Mouse (Mus musculus) liver, adult 2 months (tissue): Measurements from ENCODE around the gene Gpr68.

Experiments used
- CTCF ChIP-seq: fragments of 200-500 bp; IDR thresholded peaks from 2 replicates; pipeline ENCODE4 v1.5.1; 2011; ENCODE audit warnings: low read depth, low read length, control low read depth
- POLR2A ChIP-seq: fragments of 200-500 bp; IDR thresholded peaks from 2 replicates; pipeline ENCODE4 v1.6.1; 2011; ENCODE audit warnings: low read length, control low read depth; ENCODE audit not compliant: insufficient read depth; ENCODE audit errors: extremely low read depth

GRCm38 (mm10) chr12:100868049-100868622 lies 39.9 kb downstream of the Gpr68 start:
- TF ChIP-seq POLR2A, result no peak
- TF ChIP-seq CTCF, result no peak
